Mouse (Mus musculus) E14TG2a.4 (cell line): ENCODE measurements at regions not wholly inside any gene's neighbourhood (a gene's known extent, or its start where the extent isn't known, plus 50 kb on each side); places are given as distances from the start of the nearest gene placed in this dataset.

Source experiments
- CTCF ChIP-seq: conservative IDR thresholded peaks from 2 replicates; pipeline ENCODE4 v1.5.1; 2014; ENCODE audit warnings: low read length
- POU5F1 ChIP-seq: IDR thresholded peaks from 2 replicates; pipeline ENCODE4 v1.6.1; 2014; ENCODE audit warnings: low read length, borderline replicate concordance

DNA sequence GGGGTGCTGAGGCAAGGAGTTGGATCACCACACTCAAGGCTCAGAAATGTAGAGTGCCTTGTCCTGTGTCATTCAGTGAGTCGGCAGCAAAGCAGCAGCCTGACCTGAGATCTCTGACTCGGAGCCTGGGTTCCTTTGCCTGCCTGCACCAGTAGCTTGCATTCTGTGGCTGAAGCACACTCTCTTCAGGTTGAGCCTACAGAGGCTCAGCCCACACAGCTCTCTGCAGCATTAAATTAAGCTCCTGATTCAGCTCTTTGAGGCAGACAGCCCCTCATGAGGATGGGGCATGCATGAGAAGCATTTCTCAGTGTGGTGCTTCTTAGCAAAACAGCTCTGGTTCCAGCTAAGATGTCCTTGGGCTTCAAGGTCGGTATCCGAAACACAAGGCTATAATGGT lies 200.8 kb downstream of the 1810013L24Rik start:
- no peak for TF ChIP-seq CTCF
- no peak for TF ChIP-seq POU5F1
